Mouse (Mus musculus) spleen, adult 2 months (tissue): Measurements from ENCODE around the gene Ints4.

Experiments used
- CTCF ChIP-seq: fragments of 200-500 bp; IDR thresholded peaks from 2 replicates; pipeline ENCODE4 v1.5.1; 2011; ENCODE audit warnings: mild to moderate bottlenecking, inconsistent platforms; ENCODE audit not compliant: insufficient read depth, insufficient read length, insufficient replicate concordance; ENCODE audit errors: extremely low read depth
- POLR2A ChIP-seq: fragments of 200-500 bp; IDR thresholded peaks from 2 replicates; pipeline ENCODE4 v1.6.1; 2011; ENCODE audit warnings: low read depth, low read length, inconsistent platforms

DNA sequence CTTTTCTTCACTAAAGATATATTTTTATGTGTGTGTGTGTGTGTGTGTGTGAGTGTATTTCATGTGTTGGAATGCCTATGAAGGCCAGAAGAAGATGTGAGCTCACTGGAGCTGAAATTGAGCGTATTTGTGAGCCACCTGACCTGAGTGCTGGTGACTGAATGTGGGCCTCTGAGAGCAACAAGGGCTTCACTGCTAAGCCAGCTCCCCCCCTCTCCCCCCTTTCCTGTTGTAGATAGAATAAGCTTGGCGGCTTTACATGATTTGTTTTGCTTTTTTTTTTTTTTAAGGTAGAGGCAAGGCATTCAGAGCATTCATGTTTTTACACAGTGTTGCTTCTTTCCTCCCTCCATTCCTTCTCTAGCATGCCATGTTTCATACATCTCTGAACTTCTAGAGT is 2.6 kb downstream of the Ints4 start:
- TF ChIP-seq CTCF (no peak), POLR2A (no peak)
